Mouse (Mus musculus) lung, adult 2 months (tissue): Measurements from ENCODE around the gene Hoxb9. TPM values are rescaled to one million over a fixed set of nuclear protein-coding genes. Genes with fewer than 3 reads are reported as not detected.

Source experiments
- DNase-seq: peaks from one replicate; pipeline ENCODE4 v3.0.0; 2022
- H3K4me1 ChIP-seq: fragments of 200-500 bp; 2 replicates; pipeline ENCODE4 v1.6.1; 2011; ENCODE audit warnings: low read length; ENCODE audit not compliant: control insufficient read depth, insufficient read depth
- H3K4me3 ChIP-seq: fragments of 200-500 bp; replicated peaks from 2 replicates; pipeline ENCODE3; 2011; ENCODE audit warnings: low read depth, mild to moderate bottlenecking, control low read depth, low read length; ENCODE audit errors: extremely low read depth
- CTCF ChIP-seq: fragments of 200-500 bp; IDR thresholded peaks from 2 replicates; pipeline ENCODE4 v1.5.1; 2011; ENCODE audit warnings: mild to moderate bottlenecking, low read length, control low read depth; ENCODE audit not compliant: insufficient read depth
- POLR2A ChIP-seq: fragments of 200-500 bp; IDR thresholded peaks from 2 replicates; pipeline ENCODE4 v1.6.1; 2011; ENCODE audit warnings: low read depth, mild to moderate bottlenecking, control low read depth, low read length, borderline replicate concordance; ENCODE audit errors: extremely low read depth
- WGBS: fragments of 180-500 bp; shearing (Covaris S2); methylation state at CpG from one replicate; pipeline ENCODE4 v1.1.7; 2018; 5-methylcytosine and 5-hydroxymethylcytosine counted together
- polyA plus RNA-seq: library from polyadenylated mRNA; depleted of rRNA; stranded (reverse); fragments of >200 nt; gene quantifications from 2 replicates; pipeline ENCODE4 v1.2.3, GENCODE M21; 2012

Hoxb9 gene
- polyA plus RNA-seq, 1 experiment: not detected

DNA sequence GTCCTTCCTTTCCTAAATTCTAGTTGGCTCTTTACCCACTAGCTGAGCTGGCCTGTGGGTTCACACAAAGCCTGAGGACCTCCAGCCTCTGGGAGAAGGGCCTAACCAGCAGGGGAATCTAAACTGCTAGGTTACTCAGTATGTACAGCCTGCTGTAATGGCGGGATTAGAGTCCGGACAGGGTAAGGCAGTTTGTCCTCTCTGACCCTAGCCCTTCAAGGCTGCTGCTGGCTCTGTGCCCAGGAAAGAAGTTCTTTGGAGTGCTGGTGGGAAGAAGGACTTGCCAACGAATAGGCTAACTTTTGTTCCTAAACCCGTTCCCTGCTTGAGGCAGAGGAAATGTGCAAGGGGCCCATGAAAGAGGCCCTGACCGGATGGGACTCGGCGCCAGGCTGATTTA lies 5.3 kb upstream of the Hoxb9 start:
- Histone ChIP-seq H3K4me3 (no peak overlapping the region), H3K4me1 (peaks cover under 1% of the 10 kb centered on the region; the same call in 1 of the 2 replicates)
- TF ChIP-seq POLR2A: no peak
- TF ChIP-seq CTCF: no peak
- no peak for DNase-seq
- WGBS: 14% methylated on average over 7 of the region's 7 CpGs

- Histone ChIP-seq H3K4me1 (peaks cover 3% of the 10 kb centered on the region; the same call in 1 of the 2 replicates), H3K4me3 (no peak overlapping the region)
- DNase-seq: no peak
- WGBS: 28% methylated on average over 7 of the region's 7 CpGs
- TF ChIP-seq CTCF: no peak
Observed at GRCm38 (mm10) chr11:96267021-96267920, 4.0 kb upstream of the Hoxb9 start.

- 12% methylated on average over 1 of the region's 1 CpGs for WGBS
- TF ChIP-seq CTCF (no peak), POLR2A (no peak)
- no peak for DNase-seq
- Histone ChIP-seq H3K4me1 (peaks cover 3% of the 10 kb centered on the region; the same call in 1 of the 2 replicates), H3K4me3 (no peak overlapping the region)
Observed at GRCm38 (mm10) chr11:96268031-96268745, 3.1 kb upstream of the Hoxb9 start.

DNA sequence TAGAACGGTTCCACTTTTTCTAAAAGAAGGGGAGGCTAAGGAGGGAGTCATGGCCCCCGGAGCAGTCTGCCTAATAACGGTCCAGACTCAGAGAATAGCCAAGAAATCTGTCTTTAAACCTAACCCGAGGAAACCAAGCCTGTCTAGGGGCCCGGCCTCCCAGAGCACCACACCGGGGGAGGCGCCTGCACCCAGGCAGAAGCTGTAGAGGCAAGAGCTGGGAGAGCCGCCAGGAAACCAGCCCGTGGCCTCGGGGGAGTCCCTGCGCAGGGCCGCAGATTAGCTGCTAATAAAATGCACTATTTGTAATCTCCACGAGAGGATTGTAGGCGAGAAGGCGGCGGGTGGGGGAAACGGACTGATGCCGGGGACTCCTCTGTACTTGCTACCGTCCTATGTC lies 1.4 kb upstream of the Hoxb9 start:
- 3% methylated on average over 19 of the region's 19 CpGs for WGBS
- DNase-seq: no peak
- peaks cover 3% of the 10 kb centered on the region; the same call in 1 of the 2 replicates for H3K4me1 ChIP-seq
- H3K4me3 ChIP-seq: no peak overlapping the region
- TF ChIP-seq CTCF (no peak), POLR2A (no peak)

GRCm38 (mm10) chr11:96271541-96272011 lies 319 bp downstream of the Hoxb9 start:
- Histone ChIP-seq H3K4me3 (no peak overlapping the region), H3K4me1 (peaks cover 3% of the 10 kb centered on the region; the same call in 1 of the 2 replicates)
- DNase-seq: no peak
- 1% methylated on average over 52 of the region's 52 CpGs for WGBS
- TF ChIP-seq POLR2A (no peak), CTCF (no peak)

DNA sequence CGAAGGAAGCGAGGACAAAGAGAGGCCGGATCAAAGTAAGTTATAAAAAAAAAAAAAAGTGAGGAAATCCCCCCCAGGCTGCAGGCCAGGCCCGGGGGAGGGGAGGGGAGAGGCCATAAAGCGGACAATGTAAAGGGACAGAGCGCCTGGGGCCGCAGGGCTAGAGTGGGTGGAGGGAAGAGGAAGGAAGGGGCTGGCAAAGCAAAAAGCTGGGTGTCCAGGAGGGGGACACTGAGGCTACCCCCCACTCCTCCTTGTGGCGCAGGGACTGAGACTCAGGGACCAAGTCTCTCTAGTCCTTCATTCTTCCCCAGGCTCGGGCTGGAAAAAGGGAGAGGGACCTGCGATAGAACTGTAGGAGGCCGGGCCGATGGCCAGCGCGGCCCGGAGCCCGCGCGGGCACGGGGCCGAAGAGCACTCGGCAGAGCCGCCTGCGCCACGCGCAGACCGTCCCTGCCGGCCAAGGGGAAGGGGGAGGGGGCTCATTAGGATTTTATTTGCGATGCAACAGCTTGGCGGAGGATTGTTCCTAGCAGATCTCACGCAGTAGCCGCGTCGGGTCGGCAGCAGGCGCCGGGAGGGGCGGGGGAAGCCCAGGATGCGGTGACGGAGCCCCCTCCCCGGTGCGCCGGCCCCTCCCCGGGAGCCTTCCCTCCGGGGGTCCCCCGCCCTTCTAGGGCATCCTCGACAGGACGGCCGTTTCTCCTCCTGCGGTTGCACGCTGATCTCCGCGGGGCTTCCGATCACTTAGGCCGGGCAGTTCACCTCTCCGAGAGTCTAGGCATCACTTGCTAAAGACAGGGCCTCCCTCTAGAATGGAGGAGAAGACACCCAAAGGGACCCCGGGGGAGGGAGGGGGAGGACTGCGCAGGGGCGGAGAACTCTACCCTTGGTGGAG lies 1.0 kb downstream of the Hoxb9 start:
- TF ChIP-seq CTCF (no peak), POLR2A (no peak)
- 4% methylated on average over 57 of the region's 58 CpGs for WGBS
- DNase-seq: no peak

DNA sequence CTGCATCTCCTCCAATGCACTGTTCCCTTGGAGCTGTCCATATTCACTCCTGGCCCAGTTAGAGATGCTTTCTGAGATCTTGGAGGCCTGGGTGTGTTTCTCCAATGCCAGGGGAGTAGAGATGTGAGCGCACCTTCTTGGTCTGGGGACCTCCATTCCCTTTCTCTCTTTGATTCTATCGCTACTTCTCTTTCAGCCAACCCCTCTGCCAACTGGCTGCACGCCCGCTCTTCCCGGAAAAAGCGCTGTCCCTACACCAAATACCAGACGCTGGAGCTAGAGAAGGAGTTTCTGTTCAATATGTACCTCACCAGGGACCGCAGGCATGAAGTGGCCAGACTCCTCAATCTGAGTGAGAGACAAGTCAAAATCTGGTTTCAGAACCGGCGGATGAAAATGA lies 3.2 kb downstream of the Hoxb9 start:
- WGBS: 18% methylated on average over 10 of the region's 10 CpGs
- peaks cover 3% of the 10 kb centered on the region; the same call in 1 of the 2 replicates for H3K4me1 ChIP-seq
- H3K4me3 ChIP-seq: no peak overlapping the region
- no peak for DNase-seq
- TF ChIP-seq POLR2A: no peak
- TF ChIP-seq CTCF: no peak

More for the DNA sequence above, 1.0 kb downstream of the Hoxb9 start:
- Histone ChIP-seq H3K4me3 (no peak overlapping the region), H3K4me1 (peaks cover 3% of the 10 kb centered on the region; the same call in 1 of the 2 replicates)

DNA sequence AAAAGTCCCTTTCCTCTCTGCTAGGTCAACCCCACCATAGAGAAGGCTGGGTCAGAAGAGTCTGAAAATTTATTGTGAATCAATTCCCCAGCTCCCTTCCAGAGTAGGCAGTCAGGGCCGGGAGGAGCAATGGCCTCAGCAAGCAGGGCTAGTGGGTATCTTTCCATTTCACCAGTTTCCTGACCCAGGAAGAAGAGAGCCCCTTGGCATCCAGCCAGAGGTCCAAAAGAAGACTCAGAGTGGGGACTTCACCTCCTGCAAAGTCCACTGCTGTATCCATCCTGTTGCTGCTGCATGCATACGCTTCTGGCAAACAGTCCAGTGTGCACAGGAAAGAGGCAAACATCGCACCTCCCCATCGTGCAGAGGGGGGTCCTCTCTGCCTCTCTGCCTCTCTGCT lies 4.6 kb downstream of the Hoxb9 start:
- WGBS: 9% methylated on average over 4 of the region's 4 CpGs

More for the DNA sequence above, 4.6 kb downstream of the Hoxb9 start:
- no peak overlapping the region for H3K4me3 ChIP-seq
- TF ChIP-seq CTCF: no peak
- TF ChIP-seq POLR2A: no peak
- no peak for DNase-seq
- H3K4me1 ChIP-seq: peaks cover 3% of the 10 kb centered on the region; the same call in 1 of the 2 replicates
